Mouse (Mus musculus): Measurements from ENCODE around the gene Gm266. TPM values are rescaled to one million over a fixed set of nuclear protein-coding genes. Genes with fewer than 3 reads are reported as not detected.

The Gm266 gene
- total and polyA plus RNA-seq, 3 experiments, result 0.11 TPM; not detected in 2

DNA sequence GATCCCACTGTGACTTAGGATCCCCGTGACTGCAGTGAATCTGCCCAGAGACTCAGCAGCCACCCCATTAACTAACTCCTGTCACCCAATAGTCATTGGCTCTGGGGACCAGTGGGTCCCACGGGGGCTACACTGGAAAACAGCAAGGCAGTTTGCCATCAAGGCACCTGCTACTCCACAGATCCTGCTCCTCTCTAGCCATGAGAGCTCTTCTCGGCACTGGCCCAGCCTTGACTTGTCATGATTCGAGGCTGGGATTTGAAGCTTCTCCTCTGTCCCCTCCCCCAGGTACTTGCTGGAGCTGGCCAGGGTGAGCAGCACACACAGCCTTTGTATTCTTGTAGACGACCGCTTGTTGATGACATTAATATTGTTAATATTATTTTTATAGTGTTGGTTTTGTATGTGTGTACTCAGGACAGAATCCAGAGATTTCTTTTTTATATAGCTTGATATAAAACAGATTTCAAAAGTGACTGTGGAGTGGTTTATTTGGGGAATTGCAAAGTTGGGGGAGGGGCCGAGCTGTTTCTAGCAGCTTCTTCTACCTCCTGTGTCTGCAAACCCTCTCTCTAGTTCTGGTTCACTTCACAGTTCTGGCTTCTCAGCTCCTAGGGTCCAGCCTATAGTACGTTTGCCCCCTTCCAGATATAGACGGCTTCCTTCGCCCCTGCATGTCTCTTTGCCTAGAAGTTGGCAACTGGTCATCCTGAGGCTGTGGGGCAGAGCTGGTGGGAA lies 30.9 kb downstream of the Gm266 start:
- DNase-seq (ENCODE audit: low spot score), result no peak
- no peak overlapping the region for H3K4me3 ChIP-seq (ENCODE audit: low read depth, low read length)
- H3K9me3 ChIP-seq (replicated peaks), result no peaks in the 10 kb centered on the region
- TF ChIP-seq TAL1 (conservative IDR thresholded peaks at IDR 0.05; ENCODE audit: low read depth, low read length), result no peak
- TF ChIP-seq GATA1 (IDR thresholded peaks at IDR 0.05; ENCODE audit: borderline replicate concordance, low read length), result no peak
- TF ChIP-seq GATA2 (IDR thresholded peaks at IDR 0.05; ENCODE audit: borderline replicate concordance, low read depth, low read length), result no peak
- TF ChIP-seq POLR2AphosphoS5 (IDR thresholded peaks at IDR 0.05; ENCODE audit: insufficient replicate concordance, low read depth, low read length), result no peak
- TF ChIP-seq CTCF (IDR thresholded peaks at IDR 0.05; ENCODE audit: low read depth, low read length), result no peak
- H3K4me1 ChIP-seq (ENCODE audit: insufficient read depth, low read depth, low read length), result peaks cover 73% of the 10 kb centered on the region
- peaks cover 22% of the 10 kb centered on the region for H3K27me3 ChIP-seq (ENCODE audit: insufficient read depth, low read length)
- ATAC-seq (ENCODE audit: extremely low read depth, insufficient number of reproducible peaks, low FRiP score, poor library complexity, severe bottlenecking), result no peak
- peaks cover 60% of the 10 kb centered on the region for H3K36me3 ChIP-seq (replicated peaks)

DNA sequence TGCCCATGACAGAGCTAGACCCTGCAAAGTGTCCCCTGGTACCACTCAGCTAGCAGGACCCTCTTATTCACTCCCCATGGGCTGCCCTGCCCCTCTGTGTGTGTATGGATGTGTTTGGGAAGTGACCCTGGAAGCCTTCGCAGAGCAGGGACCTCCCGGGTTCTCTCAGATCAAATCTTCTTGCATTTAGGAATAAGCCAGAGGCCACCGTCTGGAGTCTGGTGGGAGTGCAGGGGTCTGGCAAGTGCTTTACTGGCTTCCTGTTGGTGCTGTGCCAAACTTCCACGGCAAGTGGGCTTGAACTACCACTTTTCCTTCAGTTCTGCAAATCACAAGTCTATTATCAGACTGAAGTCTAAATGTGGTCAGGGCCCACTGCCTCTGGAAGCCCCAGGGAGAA lies 31.6 kb downstream of the Gm266 start:
- DNase-seq (ENCODE audit: low spot score), result no peak

DNA sequence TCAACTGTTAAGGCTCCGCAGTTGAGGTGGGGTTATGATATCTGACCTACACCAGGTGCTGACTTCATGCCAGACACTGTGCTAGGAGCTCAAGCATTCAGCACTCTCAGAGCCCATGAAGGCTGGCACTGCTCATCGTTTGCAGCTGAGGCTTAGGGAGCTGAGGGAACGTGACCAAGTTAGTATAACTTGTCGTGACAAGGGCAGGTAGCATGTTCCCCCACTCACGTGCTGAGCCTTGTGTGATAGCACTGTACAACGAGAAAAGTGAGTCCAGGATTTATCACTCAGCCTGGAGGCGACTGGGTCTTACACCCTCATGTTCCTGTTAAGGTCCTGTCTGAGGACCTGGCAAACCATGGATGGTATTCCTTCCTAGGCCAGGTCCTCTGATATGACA lies 34.1 kb downstream of the Gm266 start:
- DNase-seq (ENCODE audit: low spot score) (no peak), ATAC-seq (ENCODE audit: extremely low read depth, insufficient number of reproducible peaks, low FRiP score, poor library complexity, severe bottlenecking) (no peak)
- no peak for TF ChIP-seq GATA2 (IDR thresholded peaks at IDR 0.05; ENCODE audit: borderline replicate concordance, low read depth, low read length)
- TF ChIP-seq GATA1 (IDR thresholded peaks at IDR 0.05; ENCODE audit: borderline replicate concordance, low read length), result no peak
- TF ChIP-seq POLR2AphosphoS5 (IDR thresholded peaks at IDR 0.05; ENCODE audit: insufficient replicate concordance, low read depth, low read length), result no peak
- TF ChIP-seq TAL1 (conservative IDR thresholded peaks at IDR 0.05; ENCODE audit: low read depth, low read length), result no peak
- no peak for TF ChIP-seq CTCF (IDR thresholded peaks at IDR 0.05; ENCODE audit: low read depth, low read length)
- H3K27me3 ChIP-seq (ENCODE audit: insufficient read depth, low read length), result peaks cover 4% of the 10 kb centered on the region; the same call in 1 of the 2 replicates
- peaks cover 91% of the 10 kb centered on the region for H3K36me3 ChIP-seq (replicated peaks)
- peaks cover 84% of the 10 kb centered on the region for H3K4me1 ChIP-seq (ENCODE audit: insufficient read depth, low read depth, low read length)
- H3K4me3 ChIP-seq (ENCODE audit: low read depth, low read length), result no peak overlapping the region
- no peaks in the 10 kb centered on the region for H3K9me3 ChIP-seq (replicated peaks)

More for the DNA sequence above, 31.6 kb downstream of the Gm266 start:
- H3K36me3 ChIP-seq (replicated peaks), result peaks cover 67% of the 10 kb centered on the region
- peaks cover 22% of the 10 kb centered on the region for H3K27me3 ChIP-seq (ENCODE audit: insufficient read depth, low read length)
- no peaks in the 10 kb centered on the region for H3K9me3 ChIP-seq (replicated peaks)
- no peak for TF ChIP-seq TAL1 (conservative IDR thresholded peaks at IDR 0.05; ENCODE audit: low read depth, low read length)
- TF ChIP-seq GATA2 (IDR thresholded peaks at IDR 0.05; ENCODE audit: borderline replicate concordance, low read depth, low read length), result no peak
- no peak for TF ChIP-seq GATA1 (IDR thresholded peaks at IDR 0.05; ENCODE audit: borderline replicate concordance, low read length)
- no peak for TF ChIP-seq POLR2AphosphoS5 (IDR thresholded peaks at IDR 0.05; ENCODE audit: insufficient replicate concordance, low read depth, low read length)
- TF ChIP-seq CTCF (IDR thresholded peaks at IDR 0.05; ENCODE audit: low read depth, low read length), result no peak
- no peak overlapping the region for H3K4me3 ChIP-seq (ENCODE audit: low read depth, low read length)
- no peak for ATAC-seq (ENCODE audit: extremely low read depth, insufficient number of reproducible peaks, low FRiP score, poor library complexity, severe bottlenecking)
- peaks cover 75% of the 10 kb centered on the region for H3K4me1 ChIP-seq (ENCODE audit: insufficient read depth, low read depth, low read length)

DNA sequence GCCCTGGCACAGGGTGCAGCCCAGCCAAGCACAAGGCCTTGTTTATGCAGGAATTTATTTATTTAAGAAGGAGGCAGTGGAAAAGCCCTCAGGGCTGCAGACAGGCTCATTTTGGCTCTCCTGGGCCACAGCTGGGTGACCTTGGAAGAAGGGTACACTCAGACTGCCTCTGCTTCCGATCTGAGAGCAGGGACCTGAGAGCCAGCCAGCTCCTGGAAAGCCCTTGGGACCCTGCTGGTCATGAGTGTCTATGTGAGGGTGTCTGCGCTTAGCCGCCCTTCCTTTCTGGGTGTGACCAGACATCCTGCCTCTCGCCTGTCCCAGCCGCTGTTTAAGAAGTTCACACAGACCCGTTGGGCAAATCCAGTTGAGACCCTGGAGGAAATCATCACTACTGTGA lies 35.3 kb downstream of the Gm266 start:
- no peak overlapping the region for H3K4me3 ChIP-seq (ENCODE audit: low read depth, low read length)
- peaks cover 91% of the 10 kb centered on the region for H3K4me1 ChIP-seq (ENCODE audit: insufficient read depth, low read depth, low read length)
- H3K36me3 ChIP-seq (replicated peaks), result peaks cover 99% of the 10 kb centered on the region
- H3K9me3 ChIP-seq (replicated peaks), result no peaks in the 10 kb centered on the region
- DNase-seq (ENCODE audit: low spot score) (no peak), ATAC-seq (ENCODE audit: extremely low read depth, insufficient number of reproducible peaks, low FRiP score, poor library complexity, severe bottlenecking) (no peak)
- H3K27me3 ChIP-seq (ENCODE audit: insufficient read depth, low read length), result no peaks in the 10 kb centered on the region; the same call in 1 of the 2 replicates
- no peak for TF ChIP-seq POLR2AphosphoS5 (IDR thresholded peaks at IDR 0.05; ENCODE audit: insufficient replicate concordance, low read depth, low read length)
- TF ChIP-seq TAL1 (conservative IDR thresholded peaks at IDR 0.05; ENCODE audit: low read depth, low read length), result no peak
- TF ChIP-seq CTCF (IDR thresholded peaks at IDR 0.05; ENCODE audit: low read depth, low read length), result no peak
- TF ChIP-seq GATA1 (IDR thresholded peaks at IDR 0.05; ENCODE audit: borderline replicate concordance, low read length), result no peak
- no peak for TF ChIP-seq GATA2 (IDR thresholded peaks at IDR 0.05; ENCODE audit: borderline replicate concordance, low read depth, low read length)

DNA sequence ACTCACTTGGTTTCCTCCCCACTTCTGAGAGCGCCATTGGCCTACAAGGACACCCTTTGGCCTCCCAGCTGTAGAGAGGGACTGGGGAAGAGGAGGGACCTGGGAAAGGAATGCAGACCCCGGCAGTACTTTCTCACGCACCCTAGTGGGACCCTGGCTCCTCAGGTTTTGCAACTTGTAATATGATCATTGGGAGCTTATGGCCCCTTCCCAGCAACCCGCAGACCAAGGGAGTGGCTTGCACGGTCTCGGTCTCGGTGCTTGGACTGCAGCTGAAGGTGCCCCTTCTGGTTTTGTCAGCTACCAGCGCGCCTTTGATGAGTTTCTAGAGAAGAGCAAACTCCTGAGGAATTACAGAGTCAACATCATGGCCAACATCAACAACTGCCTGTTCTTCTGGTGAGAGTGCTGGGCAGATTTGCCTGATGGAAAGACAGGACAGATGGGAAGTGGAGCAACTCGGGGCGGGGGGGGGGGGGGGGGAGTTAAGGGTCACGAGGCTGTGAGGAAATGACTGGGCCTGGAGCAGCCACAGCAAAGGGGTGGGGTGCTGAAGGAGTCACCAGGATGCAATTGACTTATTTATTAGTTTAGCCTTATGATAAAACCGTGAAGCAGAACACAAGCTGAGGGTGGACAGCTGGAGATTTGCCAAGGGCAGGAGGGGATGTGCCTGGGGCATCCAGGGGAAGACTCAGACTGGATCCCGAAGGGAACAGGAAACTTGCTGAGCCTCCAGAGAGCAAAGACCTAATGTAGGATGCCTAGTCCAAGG lies 36.5 kb downstream of the Gm266 start:
- H3K27me3 ChIP-seq (ENCODE audit: insufficient read depth, low read length), result no peaks in the 10 kb centered on the region; the same call in 1 of the 2 replicates
- TF ChIP-seq GATA1 (IDR thresholded peaks at IDR 0.05; ENCODE audit: borderline replicate concordance, low read length), result no peak
- no peak for TF ChIP-seq CTCF (IDR thresholded peaks at IDR 0.05; ENCODE audit: low read depth, low read length)
- no peak for TF ChIP-seq POLR2AphosphoS5 (IDR thresholded peaks at IDR 0.05; ENCODE audit: insufficient replicate concordance, low read depth, low read length)
- TF ChIP-seq TAL1 (conservative IDR thresholded peaks at IDR 0.05; ENCODE audit: low read depth, low read length), result no peak
- TF ChIP-seq GATA2 (IDR thresholded peaks at IDR 0.05; ENCODE audit: borderline replicate concordance, low read depth, low read length), result no peak
- H3K4me1 ChIP-seq (ENCODE audit: insufficient read depth, low read depth, low read length), result peaks cover 93% of the 10 kb centered on the region
- H3K9me3 ChIP-seq (replicated peaks), result no peaks in the 10 kb centered on the region
- H3K36me3 ChIP-seq (replicated peaks), result peaks cover 100% of the 10 kb centered on the region
- H3K4me3 ChIP-seq (ENCODE audit: low read depth, low read length), result no peak overlapping the region; the same call in 1 of the 2 replicates
- ATAC-seq (ENCODE audit: extremely low read depth, insufficient number of reproducible peaks, low FRiP score, poor library complexity, severe bottlenecking) (no peak), DNase-seq (ENCODE audit: low spot score) (no peak)

Data from G1E (cell line).